Mouse (Mus musculus) embryo, embryonic 10 days (tissue): ENCODE measurements around the gene Ccl17.
"Not testable (repeated sequence)": the region's sequence is repeated elsewhere in the genome, so short reads cannot be mapped to it uniquely, and the experiment has no call there.

Source experiments
- DNase-seq: peaks from one replicate; pipeline ENCODE4 v3.0.0-alpha.2; 2015; ENCODE audit warnings: low spot score

Ccl17 gene

DNA sequence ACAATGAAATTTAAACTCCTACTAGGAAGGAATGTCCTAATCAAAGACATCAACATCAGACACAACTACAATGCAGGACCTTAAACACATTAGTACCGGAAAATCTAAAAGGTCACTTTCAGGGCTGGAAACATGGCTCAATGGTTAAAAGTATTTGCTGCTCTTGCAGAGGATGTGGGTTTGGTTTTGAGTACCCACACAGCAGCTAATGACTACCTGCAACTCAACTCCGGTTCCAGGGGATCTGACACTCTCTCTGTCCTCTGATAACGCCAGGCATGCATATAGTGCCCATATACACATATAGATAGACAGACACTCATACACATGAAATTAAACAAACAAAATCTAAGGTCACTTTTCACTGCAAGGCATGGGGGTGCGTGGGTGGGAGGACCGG is 16.0 kb downstream of the Ccl17 start:
- no peak for DNase-seq

DNA sequence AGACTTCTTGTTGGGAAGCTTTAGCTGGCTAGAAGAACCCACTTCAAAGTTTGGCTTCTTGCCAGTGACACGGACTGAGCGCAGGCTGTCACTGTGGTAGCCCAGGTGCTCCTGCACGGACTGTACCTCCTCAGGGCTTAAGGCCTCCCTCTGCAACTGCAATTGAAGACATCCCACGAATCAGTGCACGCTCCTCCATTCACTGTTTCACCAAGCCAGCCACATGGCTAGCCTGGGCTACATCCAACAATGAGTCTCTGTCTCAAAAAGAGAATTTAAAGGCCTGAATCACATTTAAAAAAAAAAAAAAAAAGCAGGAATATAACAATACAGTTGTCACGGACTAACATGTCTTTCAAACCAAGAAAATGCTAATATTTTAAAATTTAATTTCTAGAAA is 18.0 kb downstream of the Ccl17 start:
- DNase-seq: no peak

GRCm38 (mm10) chr8:94833901-94834405 is 23.7 kb downstream of the Ccl17 start:
- DNase-seq: not testable (repeated sequence)

DNA sequence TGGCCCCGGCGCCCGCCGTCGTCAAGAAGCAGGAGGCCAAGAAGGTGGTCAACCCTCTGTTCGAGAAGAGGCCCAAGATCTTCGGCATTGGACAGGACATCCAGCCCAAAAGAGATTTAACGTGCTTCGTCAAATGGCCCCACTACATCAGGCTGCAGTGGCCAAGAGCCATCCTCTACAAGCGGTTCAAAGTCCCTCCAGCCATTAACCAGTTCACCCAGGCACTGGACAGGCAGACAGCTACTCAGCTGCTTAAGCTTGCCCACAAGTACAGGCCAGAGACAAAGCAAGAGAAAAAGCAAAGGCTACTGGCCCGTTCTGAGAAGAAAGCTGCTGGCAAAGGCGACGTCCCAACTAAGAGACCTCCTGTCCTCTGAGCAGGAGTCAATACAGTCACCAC is 25.5 kb downstream of the Ccl17 start:
- not testable (repeated sequence) for DNase-seq

GRCm38 (mm10) chr8:94836456-94837240 is 26.4 kb downstream of the Ccl17 start:
- no peak for DNase-seq

DNA sequence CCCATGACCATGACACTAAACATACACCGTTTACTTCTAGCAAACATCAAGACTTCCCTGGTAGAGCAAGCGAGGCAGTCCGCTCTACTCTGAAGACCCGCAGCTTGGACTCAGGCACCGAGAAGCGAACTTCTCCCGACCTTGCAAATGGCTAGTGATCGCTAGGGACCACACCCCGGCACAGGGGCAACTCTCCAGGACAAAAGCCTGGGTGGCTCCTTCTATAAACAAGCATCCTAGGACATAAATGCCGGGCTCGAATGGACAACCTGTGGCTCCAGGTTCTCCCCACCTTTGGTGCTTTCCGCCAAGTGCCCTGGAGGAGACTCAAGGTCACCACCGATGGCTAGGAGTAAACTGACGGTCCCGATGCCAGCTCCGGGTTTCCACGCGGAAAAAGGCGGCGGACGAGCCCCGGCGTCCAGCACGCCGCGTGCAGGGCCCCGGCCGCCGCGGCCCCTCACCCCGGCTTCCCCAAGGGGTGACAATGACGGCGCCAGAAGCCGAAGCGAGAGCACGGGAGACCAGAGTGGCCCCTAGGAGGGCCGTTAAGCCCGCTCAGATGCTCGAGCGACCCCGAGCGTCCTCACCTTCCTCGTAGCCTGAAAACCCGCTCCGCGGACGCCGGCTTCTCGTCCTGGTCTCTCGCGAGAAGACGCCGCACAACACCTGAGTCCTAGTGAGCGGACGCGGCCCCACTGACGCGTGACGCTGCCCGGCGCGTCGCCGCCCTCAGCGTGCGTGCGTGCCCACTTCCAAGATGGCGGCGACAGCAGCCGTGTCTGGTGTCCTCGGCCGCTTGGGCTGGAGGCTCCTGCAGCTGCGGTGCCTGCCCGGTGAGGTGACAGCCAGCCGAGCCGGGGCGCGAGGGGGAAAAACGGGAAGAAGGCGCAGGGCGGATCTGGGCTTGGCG is 27.7 kb downstream of the Ccl17 start, which contains the start of the genes Coq9 and Ciapin1:
Gene Coq9 (plus strand): TSS at position 660 of the 913 bp plus-strand sequence.
Gene Ciapin1 (minus strand): TSS at position 697 of the 913 bp plus-strand sequence.
- DNase-seq: peak; percentile 99

- DNase-seq: peak; percentile 57
These were observed 28.3 kb downstream of the Ccl17 start for GRCm38 (mm10) chr8:94838600-94838999.

DNA sequence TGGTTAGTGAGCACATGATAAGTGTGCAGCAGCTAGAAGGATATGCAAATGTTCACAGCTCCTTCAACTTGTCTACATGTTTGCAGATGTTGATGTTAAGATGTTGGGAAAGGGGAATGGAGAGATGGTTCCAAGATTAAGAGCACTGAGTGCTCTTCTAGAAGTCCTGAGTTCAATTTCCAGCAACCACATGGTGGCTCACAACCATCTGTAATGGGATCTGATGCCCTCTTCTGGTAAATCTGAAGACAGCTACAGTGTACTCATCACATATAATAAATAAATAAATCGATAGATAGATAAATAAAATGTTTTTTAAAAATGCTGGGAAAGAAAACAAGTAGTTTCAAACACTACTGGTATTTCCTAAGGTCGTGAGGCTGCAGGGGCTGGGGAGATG is 30.9 kb downstream of the Ccl17 start:
- DNase-seq: no peak

DNA sequence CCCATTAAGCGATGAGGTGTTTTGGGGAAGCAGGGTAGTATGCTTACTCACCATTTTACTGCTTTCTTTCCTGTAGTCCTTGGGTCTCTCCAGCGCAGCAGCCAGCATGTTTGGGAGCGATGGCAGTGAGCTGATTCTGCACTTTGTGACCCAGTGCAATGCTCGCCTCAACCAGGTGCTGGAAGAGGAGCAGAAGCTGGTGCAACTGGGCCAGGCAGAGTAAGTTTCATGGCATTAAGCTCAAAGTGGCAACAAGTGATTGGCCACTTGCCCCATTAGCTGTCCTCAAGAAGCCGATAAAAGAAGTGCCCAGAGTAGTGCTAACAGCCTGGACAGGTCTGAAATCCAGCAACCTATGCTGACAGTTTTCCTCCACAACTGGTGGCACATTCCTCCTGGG is 39.8 kb downstream of the Ccl17 start:
- no peak for DNase-seq

GRCm38 (mm10) chr8:94854761-94855160 is 44.5 kb downstream of the Ccl17 start:
- DNase-seq: not testable (repeated sequence)

- DNase-seq: no peak
These were observed 46.7 kb downstream of the Ccl17 start for GRCm38 (mm10) chr8:94857011-94857345.

- peak; percentile 91 for DNase-seq
These were observed 47.3 kb downstream of the Ccl17 start, which contains the start of gene Polr2c for GRCm38 (mm10) chr8:94857346-94858173. Gene Polr2c (plus strand): TSS chr8:94857450.

- DNase-seq: peak; percentile 80
These were observed 51.2 kb downstream of the Ccl17 start for GRCm38 (mm10) chr8:94861352-94861910.
